Mouse (Mus musculus) thymus, postnatal 25 days (tissue): Measurements from ENCODE around the gene Sart3.
A peak's percentile ranks its signal among the peaks of the same experiment; 100 is the strongest.

ENCODE experiments used
- DNase-seq: peaks from one replicate; pipeline ENCODE4 v3.0.0; 2022

Gene Sart3

GRCm38 (mm10) chr5:113765641-113766526 lies 6.4 kb downstream of the Sart3 start:
- no peak for DNase-seq

GRCm38 (mm10) chr5:113764426-113764825 lies 7.9 kb downstream of the Sart3 start:
- DNase-seq: no peak

GRCm38 (mm10) chr5:113761585-113761984 lies 10.7 kb downstream of the Sart3 start:
- no peak for DNase-seq

- no peak for DNase-seq
Observed at GRCm38 (mm10) chr5:113755347-113756030, 16.8 kb downstream of the Sart3 start.

- no peak for DNase-seq
Observed at GRCm38 (mm10) chr5:113751521-113752157, 20.7 kb downstream of the Sart3 start.

- no peak for DNase-seq
Observed at GRCm38 (mm10) chr5:113748556-113749331, 23.6 kb downstream of the Sart3 start.

- DNase-seq: no peak
Observed at GRCm38 (mm10) chr5:113747629-113748028, 24.7 kb downstream of the Sart3 start.

GRCm38 (mm10) chr5:113737607-113738237 lies 34.6 kb downstream of the Sart3 start:
- DNase-seq: no peak

GRCm38 (mm10) chr5:113736522-113737164 lies 35.7 kb downstream of the Sart3 start:
- no peak for DNase-seq

GRCm38 (mm10) chr5:113736113-113736502 lies 36.2 kb downstream of the Sart3 start:
- DNase-seq: no peak

- DNase-seq: peak; percentile 90
Observed at GRCm38 (mm10) chr5:113735345-113736112, 36.8 kb downstream of the Sart3 start, which contains the start of gene Ficd. Gene Ficd (plus strand): TSS chr5:113735803.

GRCm38 (mm10) chr5:113735023-113735344 lies 37.3 kb downstream of the Sart3 start:
- DNase-seq: no peak

- no peak for DNase-seq
Observed at GRCm38 (mm10) chr5:113734376-113734775, 37.9 kb downstream of the Sart3 start.

- DNase-seq: peak; percentile 40
Observed at GRCm38 (mm10) chr5:113732182-113732581, 40.1 kb downstream of the Sart3 start.

- DNase-seq: no peak
Observed at GRCm38 (mm10) chr5:113731174-113731573, 41.1 kb downstream of the Sart3 start.

- DNase-seq: no peak
Observed at GRCm38 (mm10) chr5:113730641-113731121, 41.6 kb downstream of the Sart3 start.

- DNase-seq: no peak
Observed at GRCm38 (mm10) chr5:113728691-113729090, 43.6 kb downstream of the Sart3 start.

- no peak for DNase-seq
Observed at GRCm38 (mm10) chr5:113728011-113728410, 44.3 kb downstream of the Sart3 start.

GRCm38 (mm10) chr5:113727238-113727637 lies 45.1 kb downstream of the Sart3 start:
- DNase-seq: no peak

- DNase-seq: no peak
Observed at GRCm38 (mm10) chr5:113726618-113727017, 45.7 kb downstream of the Sart3 start.

GRCm38 (mm10) chr5:113725417-113725816 lies 46.9 kb downstream of the Sart3 start:
- DNase-seq: no peak
